Mouse (Mus musculus): ENCODE data around the gene Cacna1c.

Gene Cacna1c

DNA sequence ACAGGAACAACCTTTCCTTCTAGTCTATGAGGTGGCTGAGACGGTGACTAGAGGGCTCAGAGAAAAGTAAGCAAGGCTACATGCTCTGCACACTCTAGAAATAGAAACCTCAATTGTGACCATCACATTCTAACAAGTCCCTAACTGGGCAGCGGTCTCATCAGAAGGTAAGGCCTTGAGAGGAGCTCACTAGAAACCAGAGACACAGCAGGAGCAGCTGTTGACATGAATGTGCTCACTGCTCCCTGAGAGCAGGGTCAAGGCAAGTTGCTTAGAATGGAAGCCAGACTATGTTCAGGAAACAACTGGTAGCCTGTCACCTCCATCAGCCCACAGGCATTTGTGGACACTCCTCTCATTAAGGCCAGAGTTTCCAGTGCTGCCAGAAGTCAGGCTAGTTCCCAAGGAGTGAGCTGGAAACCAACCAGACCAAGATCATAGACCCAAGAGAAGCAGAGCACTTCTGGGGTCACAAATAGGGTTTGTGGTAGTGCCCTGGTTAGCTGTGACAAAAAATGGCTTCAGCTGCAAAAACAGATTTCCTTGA is 196.8 kb downstream of the Cacna1c start:
- no peak for DNase-seq

DNA sequence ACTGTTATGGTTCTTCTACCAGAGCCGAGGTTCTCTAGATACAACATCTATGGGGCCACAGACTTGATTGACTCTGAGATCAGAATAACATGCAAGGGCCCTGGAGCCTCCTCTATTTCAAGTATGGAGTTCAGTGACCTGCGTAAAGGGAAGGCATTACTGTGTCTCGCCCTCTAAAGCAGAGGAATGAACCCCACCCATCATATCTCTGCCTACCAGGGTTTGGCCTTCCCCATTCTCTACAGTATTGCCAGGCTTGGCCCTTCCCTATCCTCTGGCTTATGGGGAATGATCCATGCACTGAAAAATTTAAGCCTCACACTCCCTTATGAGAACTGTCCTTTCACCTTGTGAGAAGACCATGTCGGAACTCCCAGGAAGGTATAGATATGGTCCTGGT is 198.8 kb downstream of the Cacna1c start:
- no peak for DNase-seq

DNA sequence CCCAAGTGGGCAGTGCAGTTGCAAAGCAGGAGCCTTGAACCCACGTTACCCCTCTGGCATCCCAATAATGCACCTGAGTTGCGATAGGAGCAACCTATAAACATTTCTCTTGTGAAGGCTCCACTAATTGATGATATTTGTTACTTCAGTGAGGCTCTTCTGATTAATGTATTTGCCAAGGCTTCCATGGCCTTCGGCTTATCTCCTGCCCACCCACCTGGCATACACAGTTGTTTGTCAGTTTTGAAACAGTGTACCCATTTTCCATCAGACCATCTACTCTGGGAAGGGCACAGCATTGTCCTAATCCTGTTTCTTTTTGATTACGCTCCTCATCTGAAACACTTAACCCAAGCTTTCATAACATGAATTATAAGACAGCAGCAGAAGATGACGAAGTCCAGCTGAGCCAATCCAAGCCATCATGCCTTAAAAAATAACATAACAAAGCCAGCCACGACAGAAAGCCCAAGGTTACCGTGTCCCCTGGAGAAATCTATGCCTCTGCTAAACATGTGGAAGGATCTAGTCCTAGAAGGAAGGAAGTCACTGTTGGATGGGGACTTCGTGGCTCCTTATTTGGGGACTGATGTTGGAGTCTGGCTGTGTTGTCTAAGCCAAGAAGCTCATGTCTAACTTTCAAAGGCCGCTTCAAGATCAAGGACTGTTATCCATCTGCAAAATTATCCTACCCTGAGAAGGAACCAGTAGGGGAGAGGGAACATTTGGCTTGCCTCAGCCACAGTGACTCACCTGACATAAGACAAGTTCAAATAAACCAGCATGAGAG is 201.8 kb downstream of the Cacna1c start:
- no peak for DNase-seq

DNA sequence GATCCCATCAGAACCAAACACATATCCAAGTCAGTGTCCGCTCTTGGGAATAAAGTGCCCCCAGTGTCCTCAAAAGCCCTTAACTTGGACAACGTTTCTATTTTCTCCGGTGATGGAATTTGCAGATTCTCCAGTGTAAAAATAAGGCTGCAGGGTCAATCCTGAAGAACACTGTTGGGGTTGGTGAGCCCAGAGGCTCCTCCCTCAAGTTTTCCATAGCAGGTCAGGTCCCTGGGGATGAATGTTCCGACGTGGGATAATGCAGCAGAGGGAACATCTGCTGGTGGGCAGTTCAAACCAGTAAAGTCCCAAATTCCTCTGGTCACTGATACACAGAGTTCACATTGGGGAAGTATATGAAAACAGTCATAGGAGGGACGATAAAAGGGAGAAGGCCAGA is 203.8 kb downstream of the Cacna1c start:
- no peak for DNase-seq

DNA sequence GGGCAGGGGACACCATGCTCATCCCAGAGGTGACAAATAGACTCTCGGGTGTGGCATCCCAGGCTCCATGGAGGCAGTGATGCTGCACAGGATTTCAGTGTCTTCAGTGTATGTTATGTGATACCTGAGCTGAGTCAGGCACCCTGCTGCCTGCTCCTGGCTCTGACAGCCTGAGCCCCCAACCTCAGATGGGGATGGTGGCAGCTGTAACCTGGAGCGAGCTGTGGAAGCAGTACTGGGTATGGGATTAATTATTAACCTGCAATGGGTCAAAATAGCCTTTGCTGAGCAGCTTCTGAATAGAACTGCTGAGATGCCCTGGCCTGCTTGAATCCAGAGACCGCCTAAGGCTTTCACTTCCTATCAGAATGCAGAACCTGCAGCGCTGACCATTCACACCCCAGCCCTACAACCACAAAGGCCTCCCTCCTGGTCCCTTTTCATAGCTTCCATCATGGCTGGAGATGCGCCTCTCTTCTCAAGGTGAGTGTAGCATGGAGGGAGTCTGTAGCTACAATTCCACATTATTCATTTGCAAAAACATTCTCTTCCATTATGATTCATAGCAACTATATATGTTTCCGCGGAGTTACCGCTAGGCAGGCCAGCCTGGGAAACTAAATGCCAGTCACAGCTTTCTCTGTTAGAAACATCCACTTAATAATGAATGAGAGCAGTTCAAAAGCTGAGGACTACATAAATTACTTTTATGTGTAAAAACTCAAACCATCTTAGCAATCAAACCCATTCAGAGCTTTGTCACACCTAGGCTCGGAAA is 206.0 kb downstream of the Cacna1c start:
- DNase-seq: no peak

DNA sequence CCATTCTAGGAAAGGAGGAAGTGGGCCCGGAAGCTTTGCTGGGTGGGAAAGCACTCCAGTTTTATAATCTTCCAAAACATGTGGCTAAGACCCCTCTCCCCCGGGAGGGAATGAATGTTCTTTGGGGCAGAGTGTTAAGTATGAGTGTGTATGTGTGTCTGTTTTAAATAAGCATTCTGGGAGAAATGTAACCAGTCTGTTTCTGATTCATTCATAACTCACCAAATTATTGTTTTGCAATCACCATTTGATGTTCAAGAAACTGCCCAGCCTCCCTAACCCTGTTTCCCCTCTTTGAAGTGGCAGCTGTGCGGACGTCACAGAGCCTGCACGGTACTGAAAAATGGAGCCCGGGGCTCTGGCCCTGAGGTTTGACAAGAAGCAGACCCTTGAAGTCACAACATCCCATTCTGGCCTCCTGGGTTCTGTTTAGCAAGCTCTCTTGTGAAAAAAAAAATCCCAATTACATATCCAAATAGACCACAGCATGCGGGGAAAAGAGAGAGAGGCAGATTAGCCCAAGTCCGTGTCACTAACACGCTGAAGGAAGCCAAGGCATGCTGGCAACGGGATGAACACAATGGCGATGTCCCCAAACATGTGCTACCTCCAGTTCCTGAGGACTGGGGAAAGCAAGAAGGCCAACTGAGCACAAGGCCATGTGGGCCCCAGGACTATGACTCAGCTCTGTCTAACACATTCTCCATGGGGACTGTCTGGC is 211.9 kb downstream of the Cacna1c start:
- no peak for DNase-seq

DNA sequence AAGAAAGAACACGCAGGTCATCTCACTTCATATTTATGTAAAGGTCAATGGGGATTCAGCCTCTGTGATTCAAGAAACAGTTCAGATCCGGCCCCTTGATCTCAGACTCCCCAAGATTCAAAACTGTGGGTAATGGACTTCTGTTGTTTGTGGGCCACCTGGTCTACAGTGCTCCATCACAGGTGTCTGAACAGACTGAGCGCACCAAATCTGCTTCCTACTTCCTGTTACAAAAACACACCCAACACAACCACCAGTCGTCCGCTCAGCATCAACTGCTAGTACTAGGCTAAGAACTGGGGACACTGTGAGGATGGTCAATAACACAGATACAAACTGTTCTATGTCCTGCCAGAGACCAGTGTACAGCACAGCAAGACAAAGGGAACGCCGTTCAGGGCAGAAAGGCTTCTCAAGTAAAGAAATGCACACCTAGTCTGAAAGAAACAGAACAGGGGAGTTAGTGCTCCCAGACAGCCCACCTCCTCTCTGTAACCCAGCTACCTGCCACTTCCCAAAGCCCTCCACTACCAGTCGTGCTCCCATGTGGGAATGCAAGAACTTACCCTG is 212.7 kb downstream of the Cacna1c start:
- no peak for DNase-seq

DNA sequence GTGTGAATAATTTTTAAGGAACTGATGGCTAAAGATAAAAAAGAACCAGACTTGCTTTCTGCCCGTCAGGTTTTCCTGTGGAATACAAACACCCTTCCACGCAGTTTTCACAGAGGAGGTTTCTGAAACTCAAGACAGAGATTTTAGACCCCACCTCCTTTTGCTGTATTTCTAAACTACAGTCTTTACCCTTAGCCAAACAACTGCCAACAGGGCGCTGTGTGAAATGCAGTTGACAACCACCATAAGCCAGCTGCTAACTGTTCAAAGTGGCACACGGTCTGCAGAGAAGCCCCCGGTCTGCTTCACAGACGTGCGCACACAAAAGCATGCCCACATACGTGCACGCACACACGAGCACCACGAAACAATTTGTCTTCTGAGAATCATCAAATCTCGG is 216.0 kb downstream of the Cacna1c start:
- no peak for DNase-seq

DNA sequence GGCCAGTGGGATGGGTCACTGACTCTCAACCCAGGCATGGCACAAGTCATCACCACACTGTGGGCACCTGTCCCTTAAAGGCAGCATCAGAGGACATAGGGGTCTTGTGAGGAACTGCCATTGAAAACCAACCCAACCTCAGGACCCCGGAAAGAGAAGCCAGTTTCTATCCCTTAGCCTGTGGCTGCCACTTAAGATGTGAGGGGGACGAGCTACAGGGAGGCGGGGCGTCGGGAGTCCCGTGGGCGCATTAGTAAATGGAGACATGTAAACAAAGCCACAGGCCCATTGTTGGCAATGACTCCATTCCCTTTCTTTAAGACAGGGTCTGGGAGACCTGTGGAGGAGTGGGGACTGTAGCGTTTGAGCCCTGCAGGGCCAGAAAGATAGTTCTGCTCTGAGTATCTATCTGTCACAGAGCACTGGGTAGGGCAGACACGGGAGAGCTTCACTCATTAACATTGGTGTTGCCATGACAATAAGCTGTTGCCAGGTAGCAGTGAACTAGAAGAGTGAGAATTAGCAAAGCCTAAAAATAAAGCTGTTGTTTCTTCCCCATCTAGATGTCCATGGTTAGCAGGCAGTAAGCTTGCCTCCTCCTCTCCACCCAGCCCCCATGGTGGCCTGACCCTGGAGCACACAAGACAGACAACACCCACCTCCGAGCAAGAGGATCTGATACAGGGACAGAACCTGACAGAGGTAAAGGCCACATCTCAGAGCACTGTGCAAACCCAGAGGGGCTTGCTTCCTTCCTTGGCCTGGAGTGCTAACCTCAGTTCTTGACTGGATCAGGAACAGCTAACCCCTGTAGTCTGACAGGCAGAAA is 218.6 kb downstream of the Cacna1c start:
- no peak for DNase-seq

DNA sequence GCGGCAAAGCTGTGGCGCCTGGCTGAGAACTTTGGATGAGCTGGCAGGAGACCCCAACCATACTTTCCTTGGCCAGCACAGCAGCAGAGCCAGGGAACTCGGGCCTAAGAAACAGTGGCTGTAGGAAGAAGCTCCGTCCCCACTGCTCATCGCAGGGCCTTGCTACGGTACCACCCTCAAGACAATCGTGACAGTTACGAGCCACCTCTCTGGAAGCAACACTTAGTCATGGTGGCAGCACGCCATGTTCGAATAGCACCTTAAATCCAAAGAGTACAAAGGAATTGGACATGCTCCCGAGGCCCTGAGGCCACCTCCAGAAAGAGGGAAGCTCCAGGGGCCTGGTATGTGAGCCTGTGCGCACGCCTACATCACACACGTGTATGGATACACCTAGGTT is 219.6 kb downstream of the Cacna1c start:
- DNase-seq: no peak

DNA sequence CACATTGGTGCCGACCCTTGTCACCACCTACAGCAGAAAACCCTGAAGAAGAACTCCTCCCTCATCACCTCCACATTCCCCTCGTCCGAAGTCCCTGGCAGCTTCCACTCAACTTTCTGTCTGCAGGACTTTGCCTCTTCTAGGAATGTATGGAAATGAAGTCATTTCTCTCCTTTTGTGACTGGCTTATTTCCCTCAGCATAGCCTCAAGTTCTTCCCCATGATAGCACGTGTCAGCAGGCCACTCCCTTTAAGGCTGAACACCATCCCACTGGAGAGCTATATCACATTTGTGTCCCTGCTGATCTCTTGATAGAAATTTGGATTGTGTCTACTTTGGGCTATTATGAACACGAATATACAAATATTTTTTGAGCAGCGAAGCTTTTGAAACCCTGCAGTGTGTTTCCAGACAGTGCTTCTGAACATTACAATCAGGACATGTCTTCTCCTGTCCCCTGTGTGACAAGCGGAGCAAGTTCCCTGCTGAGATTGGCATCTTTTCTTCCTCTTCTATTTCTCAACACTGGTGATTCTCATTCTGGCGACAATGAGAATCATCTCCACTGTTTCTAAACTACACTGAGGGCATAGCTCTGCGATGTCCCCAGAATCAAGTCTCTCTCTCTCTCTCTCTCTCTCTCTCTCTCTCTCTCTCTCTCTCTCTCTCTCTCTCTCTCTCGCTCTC is 224.2 kb downstream of the Cacna1c start:
- no peak for DNase-seq

DNA sequence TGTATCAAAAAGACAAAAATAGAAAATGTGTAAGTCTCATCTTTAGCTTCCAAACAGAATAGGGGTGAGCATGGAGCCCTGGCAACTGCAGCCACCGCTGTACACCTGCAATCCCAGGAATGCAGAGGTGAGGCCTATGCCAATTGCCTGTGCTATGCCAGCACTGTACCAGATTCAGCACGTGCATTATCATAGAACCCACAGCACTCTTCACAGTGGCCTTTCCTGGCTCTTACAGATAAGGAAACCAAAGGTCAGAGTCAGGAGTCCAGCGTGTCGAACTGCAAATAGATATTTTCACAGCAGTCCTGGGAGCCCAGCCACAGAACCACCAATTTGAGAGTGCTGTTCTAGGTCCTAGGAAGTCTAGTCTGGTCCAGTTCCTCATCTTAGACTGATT is 227.4 kb downstream of the Cacna1c start:
- no peak for DNase-seq

DNA sequence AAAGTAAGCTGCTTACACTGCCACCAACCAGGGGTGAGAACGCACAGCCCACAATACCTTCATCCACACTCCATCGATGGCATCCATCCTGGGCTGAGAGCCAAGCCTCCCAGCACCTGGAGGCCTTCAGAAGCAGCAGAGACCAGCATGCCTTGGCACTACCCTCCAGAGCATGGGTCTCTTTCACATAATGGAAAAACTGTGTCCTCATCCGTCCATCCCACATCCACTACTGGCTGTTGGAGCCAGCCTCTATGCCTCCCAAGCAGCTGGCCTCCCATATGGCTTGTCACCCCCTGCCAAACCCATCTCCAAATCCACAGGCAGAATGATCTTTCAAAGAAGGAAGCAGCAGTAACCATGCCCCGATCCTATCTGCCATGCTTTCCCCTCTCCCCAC is 229.3 kb downstream of the Cacna1c start:
- DNase-seq: no peak

DNA sequence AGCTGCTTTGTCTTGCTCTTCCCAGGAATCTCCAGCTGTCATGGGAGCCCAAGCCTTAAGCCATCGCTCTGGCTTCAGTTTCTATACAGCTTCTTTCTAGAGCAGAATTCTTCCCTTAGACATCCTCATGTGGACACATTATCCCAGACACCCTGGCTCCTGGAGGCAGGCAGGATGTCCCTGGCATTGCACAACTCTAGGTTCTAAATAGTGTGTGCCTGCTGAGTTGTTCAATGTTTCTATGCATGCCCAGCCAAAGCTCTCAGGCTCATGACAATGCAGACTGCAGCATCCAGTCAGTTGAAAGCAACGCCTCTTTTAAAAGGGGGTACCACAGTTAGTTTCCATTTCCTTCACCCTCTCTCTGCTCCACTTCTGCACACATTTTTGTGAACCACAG is 230.6 kb downstream of the Cacna1c start:
- no peak for DNase-seq

DNA sequence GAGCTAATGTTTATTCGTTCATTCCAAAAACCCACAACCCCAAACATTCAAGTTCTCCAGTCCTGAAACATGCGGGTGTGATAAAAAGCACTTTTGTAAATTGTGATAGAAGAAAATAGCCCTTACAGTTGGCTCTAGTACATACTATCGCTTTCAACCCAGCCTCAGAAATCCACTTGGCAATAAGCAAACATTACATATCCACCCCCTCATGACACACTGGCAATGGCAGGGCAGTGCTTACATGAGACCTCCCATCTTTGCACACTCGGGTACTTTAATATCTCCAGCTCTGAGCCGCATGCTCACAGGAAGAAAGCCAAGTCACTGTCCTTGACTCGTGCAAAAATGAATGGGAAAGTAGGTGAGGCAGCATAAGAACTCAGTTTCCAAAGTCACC is 232.4 kb downstream of the Cacna1c start:
- no peak for DNase-seq

DNA sequence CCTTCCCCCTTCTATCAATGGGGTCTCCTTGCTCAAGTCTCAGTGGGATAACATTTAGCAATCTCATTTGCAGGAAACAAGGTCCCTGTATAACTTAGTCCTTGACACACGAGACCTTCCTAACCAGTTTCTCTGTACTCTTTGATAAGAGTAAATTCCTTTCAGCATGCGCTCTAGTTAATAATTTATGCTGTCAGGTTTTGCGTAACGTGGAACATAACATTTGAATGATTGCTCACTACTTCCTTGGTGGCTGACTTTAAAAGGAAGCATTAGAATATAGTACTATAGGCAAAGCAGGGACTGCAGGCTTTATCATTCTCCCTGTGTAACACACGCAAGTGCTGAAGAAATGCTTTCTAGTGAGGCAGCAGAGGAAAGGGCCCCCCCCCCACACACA is 232.9 kb downstream of the Cacna1c start:
- no peak for DNase-seq

DNA sequence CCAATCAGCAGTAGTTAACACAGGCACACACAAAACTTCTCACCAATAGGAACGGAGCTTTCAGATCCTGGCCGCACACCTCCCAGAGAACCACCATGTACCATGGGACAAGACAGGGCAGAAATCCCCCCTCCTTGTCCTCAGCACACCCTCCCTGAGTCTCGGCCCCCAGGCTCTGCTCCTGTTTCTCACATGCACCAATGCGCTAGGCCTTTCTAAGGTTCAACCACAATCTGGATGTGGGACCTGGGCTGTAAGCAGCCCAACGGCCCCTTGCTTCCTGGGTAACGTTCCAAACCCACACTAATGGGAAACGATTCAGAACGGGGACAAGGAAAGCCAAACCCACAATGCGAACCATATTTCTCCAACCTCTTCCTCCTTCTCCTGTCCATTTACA is 237.7 kb downstream of the Cacna1c start:
- DNase-seq: no peak

DNA sequence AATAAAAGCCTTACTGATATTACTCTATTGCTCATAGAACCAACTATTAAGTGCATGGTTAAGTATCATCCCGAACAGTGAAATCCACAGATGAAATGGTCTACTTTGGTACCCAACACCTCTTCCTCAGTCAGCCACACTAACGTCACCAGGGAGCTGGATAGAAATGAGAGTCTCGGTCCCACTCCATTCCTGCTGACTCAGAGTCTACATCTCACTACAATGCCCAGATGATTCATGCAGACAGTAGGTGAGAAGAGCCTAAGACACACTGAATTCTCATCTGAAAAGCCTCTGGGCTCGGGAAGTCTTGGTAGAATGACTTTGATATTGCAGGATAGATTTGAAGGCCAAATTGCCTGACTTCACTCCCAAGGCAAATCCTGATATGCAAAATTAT is 240.0 kb downstream of the Cacna1c start:
- no peak for DNase-seq

DNA sequence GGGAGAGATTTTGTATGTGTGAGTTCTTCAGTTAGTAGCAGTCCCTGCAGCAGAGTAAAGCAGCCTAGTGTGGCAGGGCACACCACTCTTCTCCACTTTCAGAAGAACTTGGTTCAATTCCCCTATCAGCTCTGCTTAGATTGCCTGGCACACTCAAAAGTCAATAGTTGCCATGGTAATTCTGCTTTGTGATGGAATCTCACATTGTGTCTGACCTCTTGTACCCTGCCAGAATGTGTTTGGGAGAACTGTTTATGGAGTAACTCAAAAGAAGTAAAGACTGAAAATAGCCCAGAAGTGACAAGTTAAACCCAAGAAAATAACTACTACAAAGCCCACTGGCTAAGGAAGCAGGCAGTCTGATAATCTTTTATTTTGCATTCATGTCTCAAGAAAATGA is 240.4 kb downstream of the Cacna1c start:
- no peak for DNase-seq

DNA sequence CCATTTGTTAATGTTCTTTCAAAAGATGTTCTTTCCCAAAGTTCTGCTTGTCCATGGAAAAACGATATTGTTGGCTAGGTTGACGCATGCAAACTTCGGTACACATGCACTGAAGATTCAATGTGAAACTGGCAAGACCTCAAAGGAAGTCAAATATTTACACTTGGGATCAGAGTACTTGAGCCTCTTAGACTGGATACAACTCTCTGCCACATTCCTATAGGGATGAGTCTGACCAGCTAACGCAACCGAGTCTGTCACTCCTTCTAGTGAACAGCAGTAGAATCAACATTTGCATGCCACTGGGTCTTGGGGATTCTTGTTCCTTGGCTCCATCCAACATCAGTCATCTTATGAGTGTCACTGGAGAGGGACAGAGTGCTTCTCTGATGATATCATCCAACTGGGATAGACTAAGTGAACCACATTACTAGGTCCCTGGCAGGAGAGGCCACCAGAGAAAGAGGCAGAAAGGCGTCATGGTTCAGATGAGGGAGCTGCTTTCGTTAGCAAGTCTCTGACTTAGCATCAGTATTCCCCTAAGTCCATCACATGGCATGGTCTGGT is 241.1 kb downstream of the Cacna1c start:
- DNase-seq: no peak

DNA sequence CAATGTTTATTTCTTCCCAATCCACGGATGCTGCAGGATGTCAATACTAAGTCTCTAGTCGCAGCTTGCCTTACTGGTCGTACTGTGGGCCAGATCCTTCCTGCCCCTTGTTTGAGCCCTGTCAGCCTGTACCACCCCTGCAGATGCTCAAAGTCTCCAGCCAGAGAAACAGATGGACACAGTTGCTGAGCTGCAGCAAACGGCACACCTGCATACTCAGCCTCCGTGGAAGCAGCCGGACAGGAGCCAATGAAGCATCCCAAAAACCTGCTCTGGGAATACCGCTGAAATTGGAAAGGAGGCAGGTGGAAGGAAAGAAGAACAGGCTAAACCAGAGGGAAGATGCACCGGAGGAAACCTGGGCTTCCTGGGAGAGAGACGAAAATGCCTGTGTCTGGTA is 243.8 kb downstream of the Cacna1c start:
- no peak for DNase-seq
